Mouse (Mus musculus) CH12.LX (cell line): ENCODE data around the gene Unc13a. TPM values are rescaled to one million over a fixed set of nuclear protein-coding genes. Genes with fewer than 3 reads are reported as not detected.

Source experiments
- DNase-seq: peaks from one replicate; pipeline ENCODE4 v3.0.0-alpha.2; 2013; ENCODE audit errors: extremely low read depth
- H3K27ac ChIP-seq: 2 replicates; pipeline ENCODE4 v1.5.1; 2012; ENCODE audit warnings: low read depth, mild to moderate bottlenecking, control low read depth, moderate library complexity; ENCODE audit not compliant: insufficient read depth
- H3K27me3 ChIP-seq: replicated peaks from 2 replicates; pipeline ENCODE3; 2012; ENCODE audit warnings: inconsistent platforms
- H3K36me3 ChIP-seq, 2 experiments: replicated peaks in 1 of 2; 2 replicates each; pipeline versions ENCODE3 to v1.6.1; 2012; ENCODE audit warnings: inconsistent platforms in 1 of 2, low read length in 1 of 2, mild to moderate bottlenecking in 1 of 2, mixed read lengths in 1 of 2, moderate library complexity in 1 of 2; ENCODE audit not compliant: control insufficient read depth in 1 of 2, insufficient read depth in 1 of 2
- H3K4me1 ChIP-seq, 2 experiments: 2 replicates each; pipeline ENCODE4 v1.6.1; 2012; ENCODE audit warnings: inconsistent platforms in 1 of 2, moderate library complexity in 1 of 2; ENCODE audit not compliant: insufficient read depth in 2 of 2, control insufficient read depth in 1 of 2
- H3K4me2 ChIP-seq: 2 replicates; pipeline ENCODE4 v1.6.1; 2012; ENCODE audit warnings: low read depth, mild to moderate bottlenecking, control low read depth; ENCODE audit not compliant: poor library complexity, insufficient read depth, severe bottlenecking
- H3K4me3 ChIP-seq, 3 experiments: fragments of 150-350 bp in 1 of 3; sonication (generic) in 1 of 3; replicated peaks in 1 of 3; 2 replicates each; pipeline versions ENCODE3 to v1.5.1; 2011 to 2012; ENCODE audit warnings: low read depth in 2 of 3, low read length in 2 of 3, mild to moderate bottlenecking in 2 of 3, moderate library complexity in 2 of 3, control low read depth in 1 of 3, improper control_type of control experiment in 1 of 3, inconsistent platforms in 1 of 3, mixed read lengths in 1 of 3; ENCODE audit not compliant: poor library complexity in 1 of 3
- H3K79me2 ChIP-seq: replicated peaks from 2 replicates; pipeline ENCODE4 v1.6.1; 2012; ENCODE audit warnings: mild to moderate bottlenecking, moderate library complexity; ENCODE audit not compliant: control insufficient read depth, poor library complexity, insufficient read depth, severe bottlenecking; ENCODE audit errors: extremely low read depth
- H3K9ac ChIP-seq: 2 replicates; pipeline ENCODE4 v1.6.1; 2012; ENCODE audit warnings: low read depth, mild to moderate bottlenecking, control low read depth, moderate library complexity; ENCODE audit not compliant: insufficient read depth
- H3K9me3 ChIP-seq: replicated peaks from 2 replicates; pipeline ENCODE3; 2012; ENCODE audit warnings: low read length, inconsistent platforms, mixed read lengths
- CHD1 ChIP-seq: IDR thresholded peaks from 2 replicates; pipeline ENCODE4 v1.6.1; 2012; ENCODE audit warnings: low read depth, low read length, improper control_type of control experiment, inconsistent platforms
- ELF1 ChIP-seq: IDR thresholded peaks from 2 replicates; pipeline ENCODE4 v1.6.1; 2014; ENCODE audit warnings: low read depth, mild to moderate bottlenecking, inconsistent platforms, low read length, improper control_type of control experiment
- GABPA ChIP-seq: IDR thresholded peaks from 2 replicates; pipeline ENCODE4 v1.6.1; 2012; ENCODE audit warnings: low read depth, low read length, improper control_type of control experiment, inconsistent platforms; ENCODE audit not compliant: insufficient replicate concordance
- JUND ChIP-seq: conservative IDR thresholded peaks from 2 replicates; pipeline ENCODE4 v1.6.1; 2011; ENCODE audit warnings: low read depth, low read length, improper control_type of control experiment
- KAT2A ChIP-seq: IDR thresholded peaks from 2 replicates; pipeline ENCODE4 v1.6.1; 2012; ENCODE audit warnings: low read length, improper control_type of control experiment, inconsistent platforms; ENCODE audit not compliant: insufficient replicate concordance
- MAZ ChIP-seq: IDR thresholded peaks from 2 replicates; pipeline ENCODE4 v1.6.1; 2012; ENCODE audit warnings: low read depth, mild to moderate bottlenecking, inconsistent platforms, low read length, improper control_type of control experiment, moderate library complexity
- MXI1 ChIP-seq: IDR thresholded peaks from 2 replicates; pipeline ENCODE4 v1.6.1; 2011; ENCODE audit warnings: mild to moderate bottlenecking, low read depth, low read length, improper control_type of control experiment
- NRF1 ChIP-seq: IDR thresholded peaks from 2 replicates; pipeline ENCODE4 v1.6.1; 2014; ENCODE audit warnings: low read depth, mild to moderate bottlenecking, inconsistent platforms, low read length, improper control_type of control experiment, moderate library complexity
- POLR2A ChIP-seq: IDR thresholded peaks from 2 replicates; pipeline ENCODE4 v1.6.1; 2011; ENCODE audit warnings: low read depth, mild to moderate bottlenecking, improper control_type of control experiment, low read length
- POLR2AphosphoS2 ChIP-seq: IDR thresholded peaks from 2 replicates; pipeline ENCODE4 v1.6.1; 2011; ENCODE audit warnings: low read depth, low read length, improper control_type of control experiment
- SIN3A ChIP-seq: IDR thresholded peaks from 2 replicates; pipeline ENCODE4 v1.6.1; 2012; ENCODE audit warnings: low read length, improper control_type of control experiment, inconsistent platforms
- TBP ChIP-seq: conservative IDR thresholded peaks from 2 replicates; pipeline ENCODE4 v1.6.1; 2011; ENCODE audit warnings: low read depth, low read length, improper control_type of control experiment
- USF2 ChIP-seq: conservative IDR thresholded peaks from 2 replicates; pipeline ENCODE4 v1.6.1; 2011; ENCODE audit warnings: low read depth, low read length, improper control_type of control experiment
- ZC3H11A ChIP-seq: IDR thresholded peaks from 2 replicates; pipeline ENCODE4 v1.6.1; 2012; ENCODE audit warnings: low read depth, mild to moderate bottlenecking, inconsistent platforms, low read length, improper control_type of control experiment
- ZKSCAN1 ChIP-seq: IDR thresholded peaks from 2 replicates; pipeline ENCODE4 v1.6.1; 2012; ENCODE audit warnings: low read depth, inconsistent platforms, low read length, improper control_type of control experiment, borderline replicate concordance
- ZMIZ1 ChIP-seq: IDR thresholded peaks from 2 replicates; pipeline ENCODE4 v1.6.1; 2012; ENCODE audit warnings: low read depth, mild to moderate bottlenecking, inconsistent platforms, low read length, improper control_type of control experiment
- dilution Hi-C: fragments of 300-500 bp; cut with MboI; formaldehyde crosslinking; loops from 2 replicates; pipeline ENCODE4 v1.14.3; 2020; ENCODE audit warnings: low sequenced_read_pairs; ENCODE audit not compliant: extremely low pct_unique_long_range_greater_than_20kb, extremely low pct_ligation_motif_present
- in situ Hi-C: fragments of 300-500 bp; cut with MboI; formaldehyde crosslinking; loops from 3 replicates; pipeline ENCODE4 v1.14.3; 2019; ENCODE audit warnings: low sequenced_read_pairs, low pct_ligation_motif_present, low pct_unique_long_range_greater_than_20kb, mixed read lengths
- polyA plus RNA-seq: library from polyadenylated mRNA; unstranded; fragments of >175 nt; gene quantifications from 2 replicates; pipeline ENCODE4 v1.2.1, GENCODE M21; 2012; ENCODE audit warnings: low read depth; ENCODE audit not compliant: insufficient read length
- total RNA-seq, 2 experiments: library from RNA; depleted of rRNA; stranded (reverse); fragments of 300-350 nt in 1 of 2; fragments of >200 nt in 1 of 2; gene quantifications; 2 replicates each; pipeline ENCODE4 v1.2.3; 2012 to 2014

Unc13a gene
- total and polyA plus RNA-seq, 3 experiments: 0.68 to 2.1 (median 1.0) TPM

DNA sequence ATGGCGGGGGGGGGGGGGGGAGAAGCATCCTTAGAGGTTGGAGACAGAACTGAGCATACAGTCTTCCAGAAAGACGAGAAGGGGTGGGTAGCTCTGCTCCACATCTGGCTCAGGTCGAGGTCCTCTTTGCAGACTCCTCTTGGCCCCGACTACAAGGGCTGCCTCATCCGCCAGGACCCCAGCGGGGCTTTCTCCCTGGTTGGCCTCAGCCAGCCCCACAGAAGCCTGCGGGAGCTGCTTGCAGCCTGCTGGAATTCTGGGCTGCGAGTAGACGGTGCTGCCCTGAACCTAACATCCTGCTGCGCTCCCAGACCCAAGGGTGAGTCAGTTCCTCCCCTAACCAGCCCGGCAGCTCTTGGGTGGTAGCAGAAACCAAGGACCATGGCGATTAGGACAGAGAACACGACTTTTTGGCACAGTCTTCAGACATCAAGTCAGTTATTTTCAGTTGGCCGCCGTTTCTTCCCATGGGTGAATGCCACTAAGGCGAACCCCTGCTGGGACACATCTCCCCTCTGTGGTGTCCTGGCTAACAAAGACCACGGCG, 9.9 kb upstream of the Unc13a start:
- Histone ChIP-seq H3K36me3 (peaks cover 77 to 85% of the 10 kb centered on the region in 2 experiments), H3K27ac (no peak overlapping the region)
- dilution Hi-C loops: no loop called here

DNA sequence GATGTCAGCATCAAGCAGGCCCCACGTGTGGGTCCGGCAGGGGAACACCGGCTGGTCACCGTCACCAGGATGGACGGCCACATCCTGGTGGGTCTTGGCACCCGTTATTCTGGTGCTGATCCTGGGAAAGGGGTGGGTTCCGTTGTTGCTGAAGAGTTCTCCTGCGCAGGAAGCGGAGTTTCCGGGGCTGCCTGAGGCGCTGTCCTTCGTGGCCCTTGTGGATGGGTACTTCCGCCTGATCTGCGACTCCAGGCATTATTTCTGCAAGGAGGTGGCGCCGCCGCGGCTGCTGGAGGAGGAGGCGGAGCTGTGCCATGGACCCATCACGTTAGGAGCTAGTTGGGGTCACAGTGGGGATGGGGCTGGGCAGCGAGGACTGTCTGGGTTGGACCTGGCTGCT, 8.9 kb upstream of the Unc13a start:
- Histone ChIP-seq H3K4me2 (no peak overlapping the region), H3K79me2 (peaks cover 15% of the 10 kb centered on the region), H3K27me3 (no peaks in the 10 kb centered on the region), H3K4me3 (no peak overlapping the region), H3K9ac (no peak overlapping the region), H3K27ac (no peak overlapping the region), H3K9me3 (no peaks in the 10 kb centered on the region), H3K4me1 (peaks cover 14 to 23% of the 10 kb centered on the region in 2 experiments), H3K36me3 (peaks cover 68 to 75% of the 10 kb centered on the region in 2 experiments)
- dilution Hi-C loops (no loop called here), in situ Hi-C loops (no loop called here)
- no peak for TF ChIP-seq ZKSCAN1
- no peak for DNase-seq

More for the DNA sequence above, 9.9 kb upstream of the Unc13a start:
- H3K27me3 ChIP-seq: no peaks in the 10 kb centered on the region
- TF ChIP-seq TBP (no peak), GABPA (no peak), SIN3A (no peak), JUND (no peak), ZMIZ1 (no peak), MAZ (no peak), USF2 (no peak), KAT2A (no peak), MXI1 (no peak), ZC3H11A (no peak), POLR2AphosphoS2 (no peak), ELF1 (no peak), POLR2A (no peak), CHD1 (no peak), NRF1 (no peak)
- TF ChIP-seq, all 38 proteins: peak for 0
- in situ Hi-C loops: no loop called here
- H3K4me1 ChIP-seq: peaks cover 11 to 19% of the 10 kb centered on the region in 2 experiments
- DNase-seq: no peak
- no peak overlapping the region for H3K4me2 ChIP-seq
- no peaks in the 10 kb centered on the region for H3K9me3 ChIP-seq
- peaks cover 15% of the 10 kb centered on the region for H3K79me2 ChIP-seq
- H3K9ac ChIP-seq: no peak overlapping the region
- no peak overlapping the region for H3K4me3 ChIP-seq
